Mouse (Mus musculus) hindbrain, embryonic 13.5 days (tissue): Measurements from ENCODE around the gene Ston1. TPM values are rescaled to one million over a fixed set of nuclear protein-coding genes. Genes with fewer than 3 reads are reported as not detected.

Source experiments
- ATAC-seq: fragments of 200-750 bp; cut with Nextera tagmentation; 2 replicates; pipeline ENCODE4 v1.8.0; 2017; ENCODE audit warnings: moderate TSS enrichment; ENCODE audit not compliant: low FRiP score
- H3K27ac ChIP-seq: fragments of 300-500 bp; sonication (generic); 2 replicates; pipeline ENCODE4 v1.5.1; 2015; ENCODE audit warnings: inconsistent platforms, mild to moderate bottlenecking, moderate library complexity
- H3K27me3 ChIP-seq: fragments of 300-500 bp; sonication (generic); 2 replicates; pipeline ENCODE4 v1.6.1; 2015; ENCODE audit warnings: mild to moderate bottlenecking, inconsistent platforms
- H3K36me3 ChIP-seq: fragments of 300-500 bp; sonication (generic); 2 replicates; pipeline ENCODE4 v1.6.1; 2015; ENCODE audit warnings: mild to moderate bottlenecking, inconsistent platforms
- H3K4me1 ChIP-seq: fragments of 300-500 bp; sonication (generic); replicated peaks from 2 replicates; pipeline ENCODE4 v1.6.1; 2015; ENCODE audit warnings: inconsistent platforms
- H3K4me2 ChIP-seq: fragments of 300-500 bp; sonication (generic); 2 replicates; pipeline ENCODE4 v1.6.1; 2015; ENCODE audit warnings: inconsistent platforms, mild to moderate bottlenecking, moderate library complexity
- H3K4me3 ChIP-seq: fragments of 300-500 bp; sonication (generic); 2 replicates; pipeline ENCODE4 v1.5.1; 2015; ENCODE audit warnings: mild to moderate bottlenecking, inconsistent platforms
- H3K9ac ChIP-seq: fragments of 300-500 bp; sonication (generic); 2 replicates; pipeline ENCODE4 v1.6.1; 2015; ENCODE audit warnings: mild to moderate bottlenecking, inconsistent platforms
- H3K9me3 ChIP-seq: fragments of 300-500 bp; sonication (generic); 2 replicates; pipeline ENCODE4 v1.6.1; 2016; ENCODE audit warnings: inconsistent platforms
- WGBS: fragments of 180-500 bp; shearing (Covaris S2); methylation state at CpG from one replicate; pipeline ENCODE4 v1.1.7; 2015; 5-methylcytosine and 5-hydroxymethylcytosine counted together
- polyA plus RNA-seq: library from polyadenylated mRNA; unstranded; fragments of >200 nt; fragmentation: Nextera tagmentation; extraction: Ambion mirVana; gene quantifications from 2 replicates; pipeline ENCODE4 v1.2.1, GENCODE M21; 2015

Ston1 gene
- polyA plus RNA-seq, 1 experiment from 2014 or later, result 2.6 TPM

GRCm38 (mm10) chr17:88596068-88596467 lies 1.4 kb upstream of the Ston1 start:
- ATAC-seq, result no peak
- H3K4me1 ChIP-seq, result peaks cover 20% of the 10 kb centered on the region
- 79% methylated on average over 4 of the region's 4 CpGs for WGBS

GRCm38 (mm10) chr17:88596544-88597221 lies 801 bp upstream of the Ston1 start:
- no peak overlapping the region; the same call in 1 of the 2 replicates for H3K27ac ChIP-seq
- H3K36me3 ChIP-seq, result peaks cover 7% of the 10 kb centered on the region
- peak overlapping the region; percentile 80 for H3K4me2 ChIP-seq
- no peaks in the 10 kb centered on the region for H3K27me3 ChIP-seq
- H3K9me3 ChIP-seq, result no peaks in the 10 kb centered on the region
- H3K9ac ChIP-seq, result 0 out of 2 replicates have a peak overlapping the region, but pooled peaks have one; percentile 46
- ATAC-seq, result peak; percentile 22; the same call in 1 of the 2 replicates
- WGBS, result 29% methylated on average over 16 of the region's 16 CpGs
- H3K4me1 ChIP-seq, result peaks cover 20% of the 10 kb centered on the region
- peak overlapping the region; percentile 50 for H3K4me3 ChIP-seq

More at GRCm38 (mm10) chr17:88596068-88596467, 1.4 kb upstream of the Ston1 start:
- H3K4me2 ChIP-seq, result no peak overlapping the region
- no peaks in the 10 kb centered on the region for H3K9me3 ChIP-seq
- H3K36me3 ChIP-seq, result peaks cover 7% of the 10 kb centered on the region
- no peaks in the 10 kb centered on the region for H3K27me3 ChIP-seq
- no peak overlapping the region for H3K4me3 ChIP-seq
- H3K9ac ChIP-seq, result no peak overlapping the region
- H3K27ac ChIP-seq, result no peak overlapping the region

GRCm38 (mm10) chr17:88598056-88598420 lies 554 bp downstream of the Ston1 start:
- Histone ChIP-seq H3K4me1 (peaks cover 20% of the 10 kb centered on the region), H3K27ac (peak overlapping the region; percentile 81; the same call in 1 of the 2 replicates)
- no peak for ATAC-seq

GRCm38 (mm10) chr17:88598570-88599368 lies 1.3 kb downstream of the Ston1 start:
- ATAC-seq, result no peak
- Histone ChIP-seq H3K27me3 (no peaks in the 10 kb centered on the region), H3K4me2 (peak overlapping the region; percentile 80), H3K9me3 (no peaks in the 10 kb centered on the region), H3K4me1 (peaks cover 20% of the 10 kb centered on the region), H3K4me3 (peak overlapping the region; percentile 50; the same call in 1 of the 2 replicates), H3K36me3 (no peaks in the 10 kb centered on the region), H3K27ac (no peak overlapping the region; the same call in 1 of the 2 replicates), H3K9ac (no peak overlapping the region)
- WGBS, result 16% methylated on average over 14 of the region's 14 CpGs

More at GRCm38 (mm10) chr17:88598056-88598420, 554 bp downstream of the Ston1 start:
- H3K36me3 ChIP-seq, result no peaks in the 10 kb centered on the region
- H3K4me3 ChIP-seq, result peak overlapping the region; percentile 50
- H3K9me3 ChIP-seq, result no peaks in the 10 kb centered on the region
- peak overlapping the region; percentile 80 for H3K4me2 ChIP-seq
- H3K27me3 ChIP-seq, result no peaks in the 10 kb centered on the region
- peak overlapping the region; percentile 71 for H3K9ac ChIP-seq
- 10% methylated on average over 5 of the region's 5 CpGs for WGBS

GRCm38 (mm10) chr17:88600492-88601026 lies 3.1 kb downstream of the Ston1 start:
- Histone ChIP-seq H3K4me2 (no peak overlapping the region), H3K9me3 (no peaks in the 10 kb centered on the region), H3K27me3 (no peaks in the 10 kb centered on the region), H3K4me1 (peaks cover 20% of the 10 kb centered on the region), H3K9ac (no peak overlapping the region), H3K36me3 (no peaks in the 10 kb centered on the region), H3K27ac (no peak overlapping the region), H3K4me3 (no peak overlapping the region)
- WGBS, result 88% methylated on average over 8 of the region's 8 CpGs
- ATAC-seq, result no peak

GRCm38 (mm10) chr17:88603943-88604342 lies 6.5 kb downstream of the Ston1 start:
- Histone ChIP-seq H3K4me2 (no peak overlapping the region), H3K36me3 (no peaks in the 10 kb centered on the region), H3K4me1 (peaks cover 9% of the 10 kb centered on the region), H3K4me3 (no peak overlapping the region), H3K27me3 (no peaks in the 10 kb centered on the region), H3K27ac (no peak overlapping the region), H3K9ac (no peak overlapping the region), H3K9me3 (no peaks in the 10 kb centered on the region)
- 84% methylated on average over 11 of the region's 11 CpGs for WGBS
- ATAC-seq, result no peak

GRCm38 (mm10) chr17:88606056-88606455 lies 8.6 kb downstream of the Ston1 start:
- H3K9ac ChIP-seq, result no peak overlapping the region
- H3K4me1 ChIP-seq, result no peaks in the 10 kb centered on the region
- no peaks in the 10 kb centered on the region for H3K27me3 ChIP-seq
- no peaks in the 10 kb centered on the region for H3K36me3 ChIP-seq
- WGBS, result 85% methylated on average over 2 of the region's 2 CpGs
- no peak overlapping the region for H3K4me3 ChIP-seq
- no peak for ATAC-seq
- H3K9me3 ChIP-seq, result no peaks in the 10 kb centered on the region
- no peak overlapping the region for H3K27ac ChIP-seq
- no peak overlapping the region for H3K4me2 ChIP-seq

GRCm38 (mm10) chr17:88609361-88609760 lies 11.9 kb downstream of the Ston1 start:
- Histone ChIP-seq H3K9me3 (no peaks in the 10 kb centered on the region), H3K27ac (no peak overlapping the region), H3K9ac (no peak overlapping the region), H3K4me3 (no peak overlapping the region), H3K4me1 (no peaks in the 10 kb centered on the region), H3K27me3 (no peaks in the 10 kb centered on the region), H3K36me3 (no peaks in the 10 kb centered on the region), H3K4me2 (no peak overlapping the region)
- ATAC-seq, result no peak
- WGBS, result 79% methylated on average over 15 of the region's 15 CpGs

- H3K9ac ChIP-seq, result no peak overlapping the region
- no peak overlapping the region for H3K27ac ChIP-seq
- H3K9me3 ChIP-seq, result no peaks in the 10 kb centered on the region
- no peaks in the 10 kb centered on the region for H3K27me3 ChIP-seq
- no peak for ATAC-seq
- H3K4me1 ChIP-seq, result no peaks in the 10 kb centered on the region
- H3K36me3 ChIP-seq, result no peaks in the 10 kb centered on the region
- WGBS, result 79% methylated on average over 2 of the region's 2 CpGs
- H3K4me2 ChIP-seq, result no peak overlapping the region
- H3K4me3 ChIP-seq, result no peak overlapping the region
Measured at GRCm38 (mm10) chr17:88611057-88611456, 13.6 kb downstream of the Ston1 start.

- no peaks in the 10 kb centered on the region for H3K36me3 ChIP-seq
- H3K4me3 ChIP-seq, result no peak overlapping the region
- H3K4me1 ChIP-seq, result no peaks in the 10 kb centered on the region
- 58% methylated on average over 6 of the region's 6 CpGs for WGBS
- H3K9me3 ChIP-seq, result no peaks in the 10 kb centered on the region
- H3K27ac ChIP-seq, result no peak overlapping the region
- H3K9ac ChIP-seq, result no peak overlapping the region
- no peak for ATAC-seq
- H3K27me3 ChIP-seq, result no peaks in the 10 kb centered on the region
- no peak overlapping the region for H3K4me2 ChIP-seq
Measured at GRCm38 (mm10) chr17:88613172-88613571, 15.7 kb downstream of the Ston1 start.

GRCm38 (mm10) chr17:88613721-88614120 lies 16.2 kb downstream of the Ston1 start:
- no peak overlapping the region for H3K27ac ChIP-seq
- no peak overlapping the region for H3K9ac ChIP-seq
- WGBS, result 88% methylated on average over 3 of the region's 3 CpGs
- no peak overlapping the region for H3K4me3 ChIP-seq
- no peaks in the 10 kb centered on the region for H3K36me3 ChIP-seq
- no peaks in the 10 kb centered on the region for H3K4me1 ChIP-seq
- H3K9me3 ChIP-seq, result no peaks in the 10 kb centered on the region
- no peak for ATAC-seq
- no peak overlapping the region for H3K4me2 ChIP-seq
- no peaks in the 10 kb centered on the region for H3K27me3 ChIP-seq

- Histone ChIP-seq H3K4me2 (no peak overlapping the region), H3K27ac (no peak overlapping the region), H3K9ac (no peak overlapping the region), H3K4me1 (no peaks in the 10 kb centered on the region), H3K4me3 (no peak overlapping the region), H3K9me3 (no peaks in the 10 kb centered on the region), H3K36me3 (no peaks in the 10 kb centered on the region), H3K27me3 (no peaks in the 10 kb centered on the region)
- no peak for ATAC-seq
- 73% methylated on average over 3 of the region's 3 CpGs for WGBS
Measured at GRCm38 (mm10) chr17:88614234-88614633, 16.8 kb downstream of the Ston1 start.
